Mouse (Mus musculus): ENCODE results near the gene 1810010D01Rik.

Gene 1810010D01Rik

GRCm38 (mm10) chr7:145211680-145212659 is 4.1 kb upstream of the 1810010D01Rik start:
- no peak for DNase-seq (ENCODE audit: low spot score)

- no peak for DNase-seq (ENCODE audit: low spot score)
Measured at GRCm38 (mm10) chr7:145210477-145211070, 2.7 kb upstream of the 1810010D01Rik start.

- DNase-seq (ENCODE audit: low spot score): no peak
Measured at GRCm38 (mm10) chr7:145206801-145207200, 1.1 kb downstream of the 1810010D01Rik start.

- DNase-seq (ENCODE audit: low spot score): peak; percentile 65
Measured at GRCm38 (mm10) chr7:145206056-145206610, 1.8 kb downstream of the 1810010D01Rik start.

GRCm38 (mm10) chr7:145205363-145205902 is 2.5 kb downstream of the 1810010D01Rik start:
- DNase-seq (ENCODE audit: low spot score): no peak

GRCm38 (mm10) chr7:145199711-145200110 is 8.2 kb downstream of the 1810010D01Rik start:
- DNase-seq (ENCODE audit: low spot score): no peak

GRCm38 (mm10) chr7:145198223-145198714 is 9.7 kb downstream of the 1810010D01Rik start:
- no peak for DNase-seq (ENCODE audit: low spot score)

- no peak for DNase-seq (ENCODE audit: low spot score)
Measured at GRCm38 (mm10) chr7:145197711-145198110, 10.2 kb downstream of the 1810010D01Rik start.

- DNase-seq (ENCODE audit: low spot score): peak; percentile 47
Measured at GRCm38 (mm10) chr7:145197042-145197441, 10.9 kb downstream of the 1810010D01Rik start.

- no peak for DNase-seq (ENCODE audit: low spot score)
Measured at GRCm38 (mm10) chr7:145196340-145196739, 11.6 kb downstream of the 1810010D01Rik start.

- DNase-seq (ENCODE audit: low spot score): peak; percentile 34
Measured at GRCm38 (mm10) chr7:145195186-145195927, 12.6 kb downstream of the 1810010D01Rik start.

GRCm38 (mm10) chr7:145194455-145195161 is 13.3 kb downstream of the 1810010D01Rik start:
- peak; percentile 64 for DNase-seq (ENCODE audit: low spot score)

- no peak for DNase-seq (ENCODE audit: low spot score)
Measured at GRCm38 (mm10) chr7:145192836-145193235, 15.1 kb downstream of the 1810010D01Rik start.

- no peak for DNase-seq (ENCODE audit: low spot score)
Measured at GRCm38 (mm10) chr7:145190520-145190919, 17.4 kb downstream of the 1810010D01Rik start.

GRCm38 (mm10) chr7:145189342-145189741 is 18.6 kb downstream of the 1810010D01Rik start:
- no peak for DNase-seq (ENCODE audit: low spot score)

- no peak for DNase-seq (ENCODE audit: low spot score)
Measured at GRCm38 (mm10) chr7:145187802-145188201, 20.1 kb downstream of the 1810010D01Rik start.

- no peak for DNase-seq (ENCODE audit: low spot score)
Measured at GRCm38 (mm10) chr7:145182388-145182787, 25.5 kb downstream of the 1810010D01Rik start.

- DNase-seq (ENCODE audit: low spot score): no peak
Measured at GRCm38 (mm10) chr7:145181376-145182034, 26.4 kb downstream of the 1810010D01Rik start.

GRCm38 (mm10) chr7:145179691-145180091 is 28.2 kb downstream of the 1810010D01Rik start:
- no peak for DNase-seq (ENCODE audit: low spot score)
